Mouse (Mus musculus): ENCODE measurements around the gene Gls. TPM values are rescaled to one million over a fixed set of nuclear protein-coding genes. Genes with fewer than 3 reads are reported as not detected.

Gls gene
- polyA plus RNA-seq, 1 experiment from 2014 or later = 36.5 TPM

GRCm38 (mm10) chr1:52116441-52116840, 116.6 kb downstream of the Gls start:
- H3K9ac ChIP-seq (replicated peaks) = no peak overlapping the region
- WGBS = 79% methylated on average over 3 of the region's 3 CpGs
- peaks cover 19% of the 10 kb centered on the region for H3K4me1 ChIP-seq
- no peak overlapping the region for H3K27ac ChIP-seq (replicated peaks)
- H3K36me3 ChIP-seq = no peaks in the 10 kb centered on the region
- no peaks in the 10 kb centered on the region for H3K9me3 ChIP-seq
- H3K27me3 ChIP-seq = peaks cover 3% of the 10 kb centered on the region; the same call in 1 of the 2 replicates
- H3K4me3 ChIP-seq = no peak overlapping the region
- no peak for ATAC-seq (ENCODE audit: low FRiP score, low read depth)
- no peak overlapping the region for H3K4me2 ChIP-seq (replicated peaks)

GRCm38 (mm10) chr1:52113666-52114069, 119.4 kb downstream of the Gls start:
- Histone ChIP-seq H3K4me2 (replicated peaks) (peak overlapping the region; percentile 60), H3K9me3 (no peaks in the 10 kb centered on the region), H3K27ac (replicated peaks) (peak overlapping the region; percentile 72), H3K4me1 (peaks cover 8% of the 10 kb centered on the region), H3K4me3 (peak overlapping the region; percentile 36), H3K9ac (replicated peaks) (0 out of 2 replicates have a peak overlapping the region, but pooled peaks have one; percentile 47), H3K36me3 (no peaks in the 10 kb centered on the region), H3K27me3 (peaks cover 3% of the 10 kb centered on the region; the same call in 1 of the 2 replicates)
- ATAC-seq (ENCODE audit: low FRiP score, low read depth) = peak; percentile 98
- WGBS = under 1% methylated on average over 32 of the region's 32 CpGs

Other genes starting within 250 kb of the Gls start
- 2.6 and 3.1 TPM in 2 replicates for gene Stat4, start 246.1 kb downstream of the Gls start, polyA plus RNA-seq (2016; fragmentation: Nextera tagmentation; extraction: Ambion mirVana)
- gene Stat1, start 113.8 kb downstream of the Gls start, polyA plus RNA-seq (2016; fragmentation: Nextera tagmentation; extraction: Ambion mirVana) = 14.2 and 14.7 TPM in 2 replicates